22 mouse cellular contexts compared by ENCODE assay signal in the genomic region with DNA sequence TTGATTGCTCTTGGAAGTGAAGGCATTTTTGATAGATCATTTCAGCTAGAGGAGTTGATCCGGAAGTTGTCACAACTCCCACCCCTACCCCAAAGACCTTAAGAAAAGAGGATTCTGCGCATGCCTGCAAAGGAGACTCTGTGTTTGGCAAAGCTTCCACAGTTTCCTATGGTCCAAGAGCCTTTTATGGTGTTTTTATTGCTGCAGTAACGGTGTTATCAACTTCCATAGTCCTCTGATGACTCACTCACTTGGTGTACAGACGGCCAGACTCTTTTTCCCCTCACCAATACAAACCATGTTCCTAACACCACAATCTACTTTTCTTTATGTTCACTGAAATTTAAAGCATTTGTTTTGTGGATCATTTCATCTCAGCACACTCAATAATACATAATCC. TPM values are rescaled to one million over a fixed set of nuclear protein-coding genes. Genes with fewer than 3 reads are reported as not detected.
A peak's percentile ranks its signal among the peaks of the same experiment; 100 is the strongest.
DNase-seq lines count a peak whose midpoint lies in the region; ATAC-seq and TF ChIP-seq lines count a peak whose summit lies in the region.
"Had no signal": no experiment of that assay in that cellular context is flagged by ENCODE, and none has a peak within 500 bp of the region (broad histone marks: within the 10 kb centered on the region; RNA-seq: fewer than 3 reads in every experiment).

No protein-coding gene starts in this region.

- H3K4me1 ChIP-seq in heart, postnatal 0 days (ENCODE audit: control insufficient read depth, insufficient read depth), result peaks cover 4% of the 10 kb centered on the region; the same call in 1 of the 2 replicates
- peaks cover 5% of the 10 kb centered on the region for H3K4me1 ChIP-seq in embryonic fibroblast, embryonic 13.5 days (ENCODE audit: control insufficient read depth, insufficient read depth, low read length)
- H3K4me1 ChIP-seq in intestine, postnatal 0 days (replicated peaks; ENCODE audit: control insufficient read depth, insufficient read depth, low read length), result no peaks in the 10 kb centered on the region
- H3K4me1 ChIP-seq: embryonic facial prominence, embryonic 13.5 days; forebrain, embryonic 13.5 days; hindbrain, embryonic 10.5 days had no signal

- TF ChIP-seq POLR2A in embryonic fibroblast, embryonic 13.5 days (IDR thresholded peaks at IDR 0.05; ENCODE audit: low read depth, low read length), result no peak

- TF ChIP-seq CTCF in heart, postnatal 0 days (IDR thresholded peaks at IDR 0.05; ENCODE audit: low read depth), result no peak
- TF ChIP-seq CTCF in embryonic fibroblast, embryonic 13.5 days (IDR thresholded peaks at IDR 0.05; ENCODE audit: borderline replicate concordance, insufficient read depth, low read length), result no peak
- TF ChIP-seq CTCF in intestine, postnatal 0 days (IDR thresholded peaks at IDR 0.05; ENCODE audit: low read depth), result no peak

- no peaks in the 10 kb centered on the region for H3K36me3 ChIP-seq in heart, postnatal 0 days (replicated peaks; ENCODE audit: control insufficient read depth, insufficient read depth, low read length)
- no peaks in the 10 kb centered on the region for H3K36me3 ChIP-seq in intestine, postnatal 0 days (ENCODE audit: control insufficient read depth, insufficient read depth)
- H3K36me3 ChIP-seq: embryonic facial prominence, embryonic 13.5 days; hindbrain, embryonic 10.5 days had no signal

- H3K9ac ChIP-seq in heart, postnatal 0 days (replicated peaks; ENCODE audit: low read depth, low read length), result no peak overlapping the region
- no peak overlapping the region for H3K9ac ChIP-seq in intestine, postnatal 0 days (ENCODE audit: low read depth, low read length)
- H3K9ac ChIP-seq: embryonic facial prominence, embryonic 13.5 days; forebrain, embryonic 13.5 days; forebrain, postnatal 0 days; hindbrain, embryonic 14.5 days had no signal

- ATAC-seq in heart, postnatal 0 days (ENCODE audit: insufficient read depth, low read depth), result 0 out of 2 replicates have a peak, but pooled peaks have one; percentile 36
- peak; percentile 86 for ATAC-seq in intestine, postnatal 0 days
- ATAC-seq in megakaryocyte, adult 5-6 weeks (ENCODE audit: poor library complexity, severe bottlenecking), result no peak
- ATAC-seq: forebrain, embryonic 13.5 days; forebrain, postnatal 0 days had no signal

- no peak overlapping the region for H3K4me2 ChIP-seq in heart, postnatal 0 days (ENCODE audit: low read depth, low read length)
- H3K4me2 ChIP-seq in intestine, postnatal 0 days (replicated peaks; ENCODE audit: low read depth), result no peak overlapping the region
- H3K4me2 ChIP-seq: embryonic facial prominence, embryonic 13.5 days; forebrain, embryonic 13.5 days; hindbrain, embryonic 14.5 days had no signal

- H3K27me3 ChIP-seq in heart, postnatal 0 days (ENCODE audit: control insufficient read depth, insufficient read depth, low read length), result no peaks in the 10 kb centered on the region
- no peaks in the 10 kb centered on the region for H3K27me3 ChIP-seq in intestine, postnatal 0 days (replicated peaks; ENCODE audit: control insufficient read depth, insufficient read depth, low read length)
- H3K27me3 ChIP-seq: embryonic facial prominence, embryonic 13.5 days; forebrain, embryonic 13.5 days had no signal

- intact Hi-C loops in heart, postnatal 14 days (cut with DNase I), result no loop called here

- DNase-seq in heart, postnatal 0 days (ENCODE audit: low spot score), result peak; percentile 35
- DNase-seq in heart, postnatal 14 days, result no peak
- no peak for DNase-seq in frontal cortex, postnatal 36 days (ENCODE audit: low spot score in 2 of 2)
- DNase-seq: adrenal gland, adult 2 months; adrenal gland, postnatal 25 days; cerebellum, adult 18-20 months; cerebellum, adult 9-11 months; cerebellum, postnatal 36 days; forebrain, postnatal 0 days; gastrocnemius, adult 2 months; gastrocnemius, postnatal 25 days; kidney, adult 18-20 months had no signal

- no peak for TF ChIP-seq EP300 in heart, postnatal 0 days (IDR thresholded peaks at IDR 0.05; ENCODE audit: low read depth)

- no peaks in the 10 kb centered on the region for H3K9me3 ChIP-seq in heart, postnatal 0 days (replicated peaks; ENCODE audit: control insufficient read depth, low read length)
- H3K9me3 ChIP-seq in intestine, postnatal 0 days (ENCODE audit: control insufficient read depth), result no peaks in the 10 kb centered on the region
- H3K9me3 ChIP-seq: embryonic facial prominence, embryonic 13.5 days; forebrain, embryonic 13.5 days; hindbrain, embryonic 10.5 days had no signal

- 29% methylated on average over 4 of the region's 4 CpGs for WGBS in heart, postnatal 0 days
- 28% methylated on average over 4 of the region's 4 CpGs for WGBS in intestine, postnatal 0 days

- H3K4me3 ChIP-seq in heart, postnatal 0 days (ENCODE audit: low read depth, low read length), result no peak overlapping the region
- H3K4me3 ChIP-seq in embryonic fibroblast, embryonic 13.5 days (ENCODE audit: insufficient read depth, low read length), result no peak overlapping the region
- H3K4me3 ChIP-seq in intestine, postnatal 0 days (ENCODE audit: low read depth, low read length), result no peak overlapping the region
- H3K4me3 ChIP-seq: embryonic facial prominence, embryonic 13.5 days; forebrain, embryonic 13.5 days; gastrocnemius, adult 2 months; hindbrain, embryonic 10.5 days had no signal

- H3K27ac ChIP-seq in heart, postnatal 0 days (ENCODE audit: low read depth), result no peak overlapping the region
- H3K27ac ChIP-seq in embryonic fibroblast, embryonic 13.5 days (ENCODE audit: insufficient read depth, low read length), result peak overlapping the region; percentile 80
- no peak overlapping the region for H3K27ac ChIP-seq in intestine, postnatal 0 days (ENCODE audit: low read depth, low read length)
- H3K27ac ChIP-seq: embryonic facial prominence, embryonic 13.5 days; forebrain, embryonic 13.5 days; gastrocnemius, adult 2 months; hindbrain, embryonic 10.5 days; hindbrain, embryonic 14.5 days had no signal

RNA-seq across cellular contexts. Expression of gene Wnt16, which starts 29.2 kb away (rescaled TPM):
- total RNA-seq in heart, postnatal 0 days (2014; rRNA removed; ENCODE audit: low replicate concordance), result 0.54 and 0.69 TPM in 2 replicates
- polyA plus RNA-seq in heart, postnatal 0 days (2015; fragmentation: Nextera tagmentation; extraction: Ambion mirVana), result 0.86 and 1.0 TPM in 2 replicates
- under 1 TPM; 0.33 to 0.34 TPM for total RNA-seq in heart, postnatal 14 days (2021)
- 6.9 and 15.6 TPM in 2 replicates for polyA plus RNA-seq in embryonic fibroblast, embryonic 13.5 days (2011; ENCODE audit: insufficient read length, low read depth, missing spikeins)
- polyA plus RNA-seq in intestine, postnatal 0 days (2015; fragmentation: Nextera tagmentation; extraction: Ambion mirVana), result 0.07 and 0.08 TPM in 2 replicates
- not detected in 2 replicates for total RNA-seq in megakaryocyte, adult 5-6 weeks (2015)
- not detected in 2 replicates for total RNA-seq in megakaryocyte, adult 5-6 weeks (2017)
- total RNA-seq: adrenal gland, adult 2 months; adrenal gland, postnatal 25 days; granulocyte monocyte progenitor cell, adult 5-6 weeks; MEL had no signal
- polyA plus RNA-seq: C2C12; forebrain, embryonic 13.5 days had no signal
